Mouse (Mus musculus): ENCODE measurements around the gene Lrrc55. TPM values are rescaled to one million over a fixed set of nuclear protein-coding genes. Genes with fewer than 3 reads are reported as not detected.
"Not testable (repeated sequence)": the region's sequence is repeated elsewhere in the genome, so short reads cannot be mapped to it uniquely, and the experiment has no call there.

The Lrrc55 gene
- total RNA-seq (2015) (not detected in 2 replicates), total RNA-seq (2017) (not detected in 2 replicates)

- ATAC-seq (replicated peaks; ENCODE audit: poor library complexity) = no peak
Measured at GRCm38 (mm10) chr2:85196901-85197300, at the start of gene Lrrc55. Lrrc55 (minus strand) TSS chr2:85197197.

- peak; percentile 99 for ATAC-seq (replicated peaks; ENCODE audit: poor library complexity)
Measured at GRCm38 (mm10) chr2:85246506-85247082, 49.6 kb upstream of the Lrrc55 start.

- no peak for ATAC-seq (replicated peaks; ENCODE audit: poor library complexity)
Measured at GRCm38 (mm10) chr2:85245737-85246136, 48.7 kb upstream of the Lrrc55 start.

GRCm38 (mm10) chr2:85238068-85238667 lies 41.2 kb upstream of the Lrrc55 start:
- ATAC-seq (replicated peaks; ENCODE audit: poor library complexity) = no peak

- ATAC-seq (replicated peaks; ENCODE audit: poor library complexity) = not testable (repeated sequence)
Measured at GRCm38 (mm10) chr2:85237231-85237630, 40.2 kb upstream of the Lrrc55 start.

- no peak for ATAC-seq (replicated peaks; ENCODE audit: poor library complexity)
Measured at GRCm38 (mm10) chr2:85230771-85231511, 33.9 kb upstream of the Lrrc55 start.

GRCm38 (mm10) chr2:85229606-85230005 lies 32.6 kb upstream of the Lrrc55 start:
- ATAC-seq (replicated peaks; ENCODE audit: poor library complexity) = no peak

- ATAC-seq (replicated peaks; ENCODE audit: poor library complexity) = no peak
Measured at GRCm38 (mm10) chr2:85227816-85228335, 30.9 kb upstream of the Lrrc55 start.

- no peak for ATAC-seq (replicated peaks; ENCODE audit: poor library complexity)
Measured at GRCm38 (mm10) chr2:85224221-85225179, 27.5 kb upstream of the Lrrc55 start.

- no peak for ATAC-seq (replicated peaks; ENCODE audit: poor library complexity)
Measured at GRCm38 (mm10) chr2:85216606-85217005, 19.6 kb upstream of the Lrrc55 start.

GRCm38 (mm10) chr2:85213746-85214145 lies 16.7 kb upstream of the Lrrc55 start:
- no peak for ATAC-seq (replicated peaks; ENCODE audit: poor library complexity)

- no peak for ATAC-seq (replicated peaks; ENCODE audit: poor library complexity)
Measured at GRCm38 (mm10) chr2:85209301-85209700, 12.3 kb upstream of the Lrrc55 start.

- ATAC-seq (replicated peaks; ENCODE audit: poor library complexity) = no peak
Measured at GRCm38 (mm10) chr2:85205170-85205569, 8.2 kb upstream of the Lrrc55 start.

- ATAC-seq (replicated peaks; ENCODE audit: poor library complexity) = no peak
Measured at GRCm38 (mm10) chr2:85198011-85198965, 1.3 kb upstream of the Lrrc55 start.

GRCm38 (mm10) chr2:85194566-85194965 lies 2.4 kb downstream of the Lrrc55 start:
- ATAC-seq (replicated peaks; ENCODE audit: poor library complexity) = peak; percentile 26; the same call in 1 of the 2 replicates

- no peak for ATAC-seq (replicated peaks; ENCODE audit: poor library complexity)
Measured at GRCm38 (mm10) chr2:85187582-85188151, 9.3 kb downstream of the Lrrc55 start.

GRCm38 (mm10) chr2:85178139-85178800 lies 18.7 kb downstream of the Lrrc55 start:
- ATAC-seq (replicated peaks; ENCODE audit: poor library complexity) = no peak

GRCm38 (mm10) chr2:85173545-85173944 lies 23.5 kb downstream of the Lrrc55 start:
- ATAC-seq (replicated peaks; ENCODE audit: poor library complexity) = no peak

GRCm38 (mm10) chr2:85172763-85173103 lies 24.3 kb downstream of the Lrrc55 start:
- ATAC-seq (replicated peaks; ENCODE audit: poor library complexity) = no peak

Data from megakaryocyte progenitor cell, adult 5-6 weeks (primary cell).